Mouse (Mus musculus) urinary bladder, postnatal 14 days (tissue): Measurements from ENCODE around the gene Atp2b2.
"Not testable (repeated sequence)": the region's sequence is repeated elsewhere in the genome, so short reads cannot be mapped to it uniquely, and the experiment has no call there.

Experiments used
- DNase-seq: peaks from one replicate; pipeline ENCODE4 v3.0.0; 2021; ENCODE audit warnings: low spot score

The Atp2b2 gene

DNA sequence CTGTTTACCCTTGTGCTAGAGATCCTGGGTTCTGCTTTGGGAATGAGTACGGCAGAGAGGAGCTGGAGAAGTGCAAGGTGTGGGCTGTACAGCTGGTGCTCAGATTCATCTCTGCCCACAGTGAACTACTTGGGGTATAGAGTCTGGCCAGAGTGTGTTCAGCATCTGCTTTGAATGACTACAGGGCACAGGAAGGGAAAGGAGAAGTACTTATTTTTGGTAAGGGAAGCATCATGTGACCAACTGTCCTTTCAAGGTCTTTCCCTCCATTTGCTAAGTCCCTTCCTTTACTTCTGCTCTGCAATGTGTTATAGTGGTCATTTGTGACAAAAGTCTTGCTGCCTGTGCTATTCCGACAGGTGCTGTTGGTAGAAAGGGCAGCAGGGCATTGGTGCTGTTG lies 328.1 kb downstream of the Atp2b2 start:
- no peak for DNase-seq

DNA sequence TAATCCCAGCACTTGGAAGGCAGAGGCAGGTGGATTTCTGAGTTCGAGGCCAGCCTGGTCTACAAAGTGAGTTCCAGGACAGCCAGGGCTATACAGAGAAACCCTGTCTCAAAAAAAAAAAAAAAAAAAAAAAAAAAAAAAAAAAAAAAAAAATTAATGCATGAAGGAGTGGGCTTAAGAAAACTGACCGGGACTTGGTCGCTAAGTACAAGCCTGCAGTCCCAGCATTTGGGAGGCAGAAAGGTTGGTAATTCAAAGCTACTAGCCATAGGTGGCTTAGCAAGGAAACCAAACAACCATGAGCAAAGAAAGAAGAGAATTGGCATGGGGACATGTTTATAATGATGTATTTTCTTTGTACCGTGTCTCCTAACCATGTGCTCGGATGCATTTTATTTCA lies 329.0 kb downstream of the Atp2b2 start:
- not testable (repeated sequence) for DNase-seq

DNA sequence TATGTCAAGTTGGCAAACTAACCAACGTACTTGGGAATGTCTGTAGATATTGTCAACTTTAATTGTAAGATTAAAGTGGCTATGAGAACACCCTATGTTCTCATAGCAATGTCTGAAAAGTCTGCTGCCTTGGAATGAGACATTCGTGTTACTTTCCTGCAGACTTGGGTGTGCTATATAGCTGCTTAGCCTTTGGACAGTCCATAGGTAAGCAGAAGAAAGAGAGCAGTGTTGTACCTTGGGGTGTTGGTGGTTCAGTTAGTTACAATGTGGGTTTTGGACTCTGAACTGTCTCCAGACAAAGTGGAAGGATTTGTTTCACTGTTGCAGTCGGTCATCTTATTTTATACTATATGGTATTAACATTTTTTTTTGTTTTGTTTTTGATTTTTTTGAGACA lies 329.7 kb downstream of the Atp2b2 start:
- DNase-seq = no peak

DNA sequence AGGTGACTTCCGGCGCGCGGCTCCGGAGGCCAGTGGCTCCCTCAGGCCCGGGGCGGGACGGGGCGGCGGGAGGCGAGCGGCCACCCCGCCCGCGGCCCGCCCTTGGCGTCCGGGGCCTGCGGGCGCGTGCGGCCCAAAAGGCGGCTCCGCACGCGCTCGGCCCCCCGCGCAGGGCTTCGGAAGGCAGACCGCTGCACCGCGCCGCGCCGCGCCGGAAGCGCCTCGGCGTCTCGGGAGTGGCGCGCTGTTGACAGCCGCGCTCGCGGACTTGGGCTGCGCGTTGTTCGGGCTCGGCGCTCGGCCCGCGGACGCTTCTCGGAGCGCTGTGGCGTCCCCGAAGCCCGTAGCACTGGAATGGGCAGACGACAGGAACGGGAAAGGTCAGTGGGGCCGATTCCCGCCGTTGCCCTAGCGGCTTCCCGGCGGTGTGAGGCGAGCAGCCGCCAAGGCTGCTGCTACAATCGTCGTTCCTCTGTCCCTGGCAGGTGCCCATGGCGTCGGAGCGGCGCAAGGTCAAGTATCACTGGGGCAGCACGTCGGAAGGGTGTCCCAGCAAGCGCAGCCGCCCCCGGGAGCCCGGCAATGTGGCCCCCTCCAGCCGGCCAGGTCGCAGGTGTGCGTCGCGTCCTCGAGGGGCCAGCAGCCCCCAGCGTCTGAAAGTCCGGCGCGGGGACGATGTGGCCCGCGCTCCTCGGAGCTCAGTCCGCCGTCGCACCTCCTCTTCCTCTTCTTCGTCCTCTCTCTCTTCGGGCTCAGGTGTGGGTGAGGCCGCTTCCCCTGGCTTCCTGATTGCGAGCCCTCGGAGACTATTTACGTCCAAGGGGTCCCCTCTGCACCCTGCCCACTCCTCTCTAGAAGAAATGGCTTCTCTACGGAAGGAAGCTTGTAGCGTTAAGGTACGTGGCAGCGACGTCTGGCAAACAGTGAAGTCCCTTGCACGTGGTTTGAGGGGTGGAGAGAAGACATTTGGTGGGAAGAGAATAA lies 344.9 kb downstream of the Atp2b2 start:
- peak; percentile 29 for DNase-seq

DNA sequence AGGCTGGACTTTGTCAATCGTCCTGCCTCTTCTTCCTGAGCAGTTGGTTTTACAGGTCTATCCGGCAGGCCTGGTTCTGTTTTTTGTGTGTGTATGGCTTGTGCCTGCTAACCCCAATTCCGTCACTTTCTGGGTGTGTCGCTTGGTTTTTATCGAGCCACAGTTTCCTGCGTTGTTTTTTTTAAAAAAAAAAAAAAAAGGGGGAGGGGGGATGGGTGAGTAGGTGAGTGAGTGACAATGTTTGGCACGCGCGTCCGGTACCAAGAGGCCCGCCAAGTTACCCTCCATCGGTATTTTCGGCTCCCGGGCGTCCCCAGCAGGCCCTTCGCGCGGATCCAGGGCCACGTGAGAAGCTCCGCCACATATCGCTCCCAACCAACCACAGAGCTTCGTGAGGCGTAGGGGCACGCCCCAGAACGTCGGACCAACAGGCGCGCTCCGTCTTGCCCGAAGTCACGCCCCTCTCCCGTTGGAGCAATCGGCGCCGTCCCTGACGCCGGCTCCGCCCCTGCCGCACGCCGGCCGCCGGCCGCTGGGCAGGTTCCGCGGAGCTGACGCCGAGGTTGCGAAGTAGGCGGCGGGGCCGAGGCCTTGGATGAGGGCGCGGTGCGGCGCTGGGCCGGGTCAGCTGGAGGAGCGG lies 345.7 kb downstream of the Atp2b2 start, which contains the start of gene Tatdn2:
TSS of gene Tatdn2 (plus strand) at position 469 of the 640 bp plus-strand sequence.
- DNase-seq = peak; percentile 96

DNA sequence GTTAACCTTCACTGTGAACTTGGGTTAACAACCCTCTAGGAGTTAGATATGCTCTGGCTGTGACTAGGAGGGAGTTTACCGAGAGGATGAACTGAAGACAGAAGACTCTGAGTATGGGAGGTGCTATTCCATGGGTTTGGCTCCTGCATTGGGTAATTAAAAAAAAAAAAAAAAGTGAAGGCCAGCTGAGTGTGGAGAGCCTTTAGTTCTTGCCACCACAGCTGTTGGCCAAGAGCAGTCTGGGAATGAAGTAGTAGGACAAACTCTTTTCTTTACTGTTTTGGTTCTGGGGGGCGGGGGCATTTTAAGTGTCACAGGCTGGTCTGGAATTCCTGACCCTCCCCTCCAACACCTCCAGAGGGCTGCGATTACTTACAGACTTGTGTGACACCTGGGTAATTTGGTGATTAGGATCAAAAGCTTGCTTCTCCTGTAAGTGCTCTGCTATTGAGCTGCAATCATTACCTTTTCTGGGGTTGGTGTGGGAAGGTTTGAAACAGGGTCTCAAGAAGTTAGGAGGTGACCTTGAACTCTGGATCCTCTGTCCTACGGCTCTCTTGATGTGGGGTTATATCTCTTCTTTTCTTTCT lies 346.6 kb downstream of the Atp2b2 start:
- no peak for DNase-seq

DNA sequence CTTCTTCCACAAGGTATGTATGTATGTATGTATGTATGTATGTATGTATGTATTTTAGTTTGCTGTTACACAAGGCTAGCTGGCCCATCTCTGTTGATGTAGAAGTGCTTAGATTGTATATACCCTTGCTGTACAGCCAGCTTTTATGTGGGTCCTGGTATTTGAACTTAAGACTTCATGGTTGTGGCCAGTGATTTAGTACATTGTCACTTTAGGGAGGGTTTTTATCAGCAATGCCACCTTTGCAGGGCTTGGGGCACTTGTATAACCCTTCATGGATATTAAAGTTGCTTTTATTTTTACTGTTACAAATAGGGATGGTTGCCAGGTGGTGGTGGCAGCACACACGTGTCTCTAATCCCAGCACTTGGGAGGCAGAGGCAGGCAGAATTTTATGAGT lies 347.2 kb downstream of the Atp2b2 start:
- no peak for DNase-seq
